Mouse (Mus musculus) midbrain, embryonic 12.5 days (tissue): ENCODE data around the gene Gm11084. TPM values are rescaled to one million over a fixed set of nuclear protein-coding genes. Genes with fewer than 3 reads are reported as not detected.

Experiments
- ATAC-seq: fragments of 200-750 bp; cut with Nextera tagmentation; 2 replicates; pipeline ENCODE4 v1.8.0; 2017; ENCODE audit warnings: low read depth, moderate TSS enrichment, moderate library complexity; ENCODE audit not compliant: low FRiP score
- H3K27ac ChIP-seq: fragments of 300-500 bp; sonication (generic); replicated peaks from 2 replicates; pipeline ENCODE4 v1.5.1; 2016; ENCODE audit warnings: mild to moderate bottlenecking
- H3K27me3 ChIP-seq: fragments of 300-500 bp; sonication (generic); 2 replicates; pipeline ENCODE4 v1.6.1; 2016; ENCODE audit warnings: mild to moderate bottlenecking
- H3K36me3 ChIP-seq: fragments of 300-500 bp; sonication (generic); 2 replicates; pipeline ENCODE4 v1.6.1; 2016
- H3K4me1 ChIP-seq: fragments of 300-500 bp; sonication (generic); 2 replicates; pipeline ENCODE4 v1.6.1; 2016
- H3K4me2 ChIP-seq: fragments of 300-500 bp; sonication (generic); replicated peaks from 2 replicates; pipeline ENCODE4 v1.6.1; 2016; ENCODE audit warnings: mild to moderate bottlenecking, moderate library complexity
- H3K4me3 ChIP-seq: fragments of 300-500 bp; sonication (generic); 2 replicates; pipeline ENCODE4 v1.5.1; 2016; ENCODE audit warnings: mild to moderate bottlenecking
- H3K9ac ChIP-seq: fragments of 300-500 bp; sonication (generic); replicated peaks from 2 replicates; pipeline ENCODE4 v1.6.1; 2016; ENCODE audit warnings: mild to moderate bottlenecking, moderate library complexity
- H3K9me3 ChIP-seq: fragments of 300-500 bp; sonication (generic); 2 replicates; pipeline ENCODE4 v1.6.1; 2016; ENCODE audit warnings: mild to moderate bottlenecking
- WGBS: fragments of 180-500 bp; shearing (Covaris S2); methylation state at CpG from one replicate; pipeline ENCODE4 v1.1.7; 2016; 5-methylcytosine and 5-hydroxymethylcytosine counted together
- polyA plus RNA-seq: library from polyadenylated mRNA; unstranded; fragments of >200 nt; fragmentation: Nextera tagmentation; extraction: Ambion mirVana; gene quantifications from 2 replicates; pipeline ENCODE4 v1.2.1, GENCODE M21; 2016

The Gm11084 gene
- polyA plus RNA-seq, 1 experiment from 2014 or later = not detected

DNA sequence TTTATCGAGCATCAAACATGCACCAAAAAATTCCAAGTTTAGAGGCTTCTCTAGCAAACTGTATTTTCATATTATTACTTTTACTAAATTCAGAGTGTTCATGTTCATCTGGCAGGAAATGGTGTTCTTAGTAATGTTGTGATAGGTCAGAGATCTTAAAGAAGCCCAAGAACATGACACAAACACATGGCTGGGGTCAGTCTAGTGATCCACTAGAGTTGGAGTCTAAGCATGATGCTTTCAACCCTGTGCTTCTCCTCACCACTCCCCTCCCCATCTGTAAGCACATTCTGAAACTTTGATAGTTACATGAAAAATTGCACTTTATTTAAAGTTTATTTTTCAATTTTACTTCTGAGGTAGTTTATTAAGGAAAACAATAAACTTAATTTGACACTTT is 9.2 kb downstream of the Gm11084 start:
- H3K9ac ChIP-seq = 0 out of 2 replicates have a peak overlapping the region, but pooled peaks have one; percentile 24
- 82% methylated on average over 1 of the region's 1 CpGs for WGBS
- H3K27ac ChIP-seq = no peak overlapping the region
- no peak for ATAC-seq
- H3K9me3 ChIP-seq = no peaks in the 10 kb centered on the region
- H3K36me3 ChIP-seq = no peaks in the 10 kb centered on the region
- H3K4me1 ChIP-seq = peaks cover 29% of the 10 kb centered on the region
- peak overlapping the region; percentile 46 for H3K4me2 ChIP-seq
- H3K27me3 ChIP-seq = no peaks in the 10 kb centered on the region
- peak overlapping the region; percentile 23 for H3K4me3 ChIP-seq

DNA sequence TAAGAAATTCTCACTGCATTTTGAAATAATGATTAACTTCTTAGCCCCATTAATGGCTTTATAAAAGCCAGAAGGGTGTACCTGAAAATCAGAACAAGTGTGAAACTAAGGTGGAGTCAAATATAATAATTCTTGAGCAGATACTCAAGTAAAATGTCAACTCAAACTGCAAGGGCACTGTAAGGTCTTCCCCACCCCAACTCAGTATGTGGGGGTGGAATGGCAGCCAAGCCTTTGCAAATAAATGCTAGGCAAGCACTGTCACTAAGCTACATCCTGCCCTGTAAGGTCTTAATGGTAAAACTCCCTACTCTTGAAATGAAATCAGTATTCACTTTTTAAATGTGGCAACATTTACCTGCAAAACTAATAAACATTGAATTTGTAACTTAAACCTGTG is 10.5 kb downstream of the Gm11084 start:
- H3K36me3 ChIP-seq = peaks cover 3% of the 10 kb centered on the region
- ATAC-seq = no peak
- H3K9ac ChIP-seq = no peak overlapping the region
- H3K27me3 ChIP-seq = no peaks in the 10 kb centered on the region
- no peak overlapping the region for H3K4me3 ChIP-seq
- no peaks in the 10 kb centered on the region for H3K9me3 ChIP-seq
- peaks cover 25% of the 10 kb centered on the region for H3K4me1 ChIP-seq
- no peak overlapping the region for H3K27ac ChIP-seq
- H3K4me2 ChIP-seq = peak overlapping the region; percentile 26

DNA sequence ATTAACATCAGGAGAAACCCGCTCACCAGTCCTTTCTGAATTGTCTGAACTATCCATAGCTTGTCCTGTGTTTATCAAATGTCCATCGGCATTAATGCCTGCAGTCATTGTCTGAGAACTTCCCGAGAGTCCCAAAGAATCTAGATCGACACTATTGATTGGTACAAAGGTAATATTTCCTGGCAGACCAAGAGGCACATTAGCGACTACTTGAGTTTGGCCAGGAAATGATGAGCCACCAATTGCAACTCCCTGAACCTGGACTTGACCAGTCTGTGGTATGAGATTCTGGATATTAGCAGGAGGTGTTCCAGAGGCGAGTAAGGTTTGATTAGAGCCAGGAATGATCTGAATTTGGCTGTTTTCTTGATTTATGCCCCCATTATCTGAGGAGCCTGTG is 15.7 kb downstream of the Gm11084 start:
- peaks cover 30% of the 10 kb centered on the region for H3K36me3 ChIP-seq

GRCm38 (mm10) chr2:72970302-72970701 is 16.2 kb downstream of the Gm11084 start:
- 92% methylated on average over 4 of the region's 4 CpGs for WGBS
- peaks cover 30% of the 10 kb centered on the region for H3K36me3 ChIP-seq
- ATAC-seq = no peak

More for the DNA sequence above, 15.7 kb downstream of the Gm11084 start:
- no peaks in the 10 kb centered on the region for H3K9me3 ChIP-seq
- H3K9ac ChIP-seq = no peak overlapping the region
- H3K4me1 ChIP-seq = peaks cover 10% of the 10 kb centered on the region
- H3K27ac ChIP-seq = no peak overlapping the region
- H3K4me3 ChIP-seq = no peak overlapping the region
- ATAC-seq = no peak
- no peaks in the 10 kb centered on the region for H3K27me3 ChIP-seq
- 92% methylated on average over 6 of the region's 6 CpGs for WGBS
- no peak overlapping the region for H3K4me2 ChIP-seq

DNA sequence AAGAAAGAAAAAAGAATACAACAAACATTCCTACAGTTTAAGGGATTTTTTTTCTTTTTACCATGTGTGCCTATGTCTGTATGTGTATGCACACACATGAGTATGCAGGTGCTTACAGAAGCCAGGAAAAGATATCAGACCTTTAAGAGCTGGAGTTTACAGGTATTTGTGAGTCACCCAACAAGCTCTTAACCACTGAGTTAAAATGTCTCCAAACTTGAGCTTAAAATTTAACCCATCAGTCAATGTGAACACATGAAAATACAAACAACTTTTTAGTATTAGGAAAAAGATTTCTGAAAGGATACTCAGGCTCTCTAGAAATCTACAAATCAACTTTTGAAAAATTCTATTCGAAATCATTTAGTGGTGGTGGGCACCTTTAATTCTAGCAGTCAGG is 18.0 kb downstream of the Gm11084 start:
- Histone ChIP-seq H3K4me3 (no peak overlapping the region), H3K4me1 (0 out of 2 replicates have a peak, but pooled peaks cover 3% of the 10 kb centered on the region), H3K27me3 (no peaks in the 10 kb centered on the region), H3K9me3 (no peaks in the 10 kb centered on the region), H3K4me2 (no peak overlapping the region), H3K9ac (no peak overlapping the region), H3K27ac (no peak overlapping the region), H3K36me3 (peaks cover 30% of the 10 kb centered on the region)
- WGBS = 92% methylated on average over 1 of the region's 1 CpGs
- ATAC-seq = no peak

More at GRCm38 (mm10) chr2:72970302-72970701, 16.2 kb downstream of the Gm11084 start:
- Histone ChIP-seq H3K27me3 (no peaks in the 10 kb centered on the region), H3K4me1 (peaks cover 8% of the 10 kb centered on the region; the same call in 1 of the 2 replicates), H3K4me2 (no peak overlapping the region), H3K4me3 (no peak overlapping the region), H3K9ac (no peak overlapping the region), H3K9me3 (no peaks in the 10 kb centered on the region), H3K27ac (no peak overlapping the region)

GRCm38 (mm10) chr2:72965450-72965849 is 21.1 kb downstream of the Gm11084 start:
- 97% methylated on average over 2 of the region's 2 CpGs for WGBS
- Histone ChIP-seq H3K27me3 (no peaks in the 10 kb centered on the region), H3K9ac (no peak overlapping the region), H3K27ac (no peak overlapping the region), H3K4me2 (no peak overlapping the region), H3K36me3 (peaks cover 38% of the 10 kb centered on the region), H3K4me3 (no peak overlapping the region), H3K4me1 (0 out of 2 replicates have a peak, but pooled peaks cover 3% of the 10 kb centered on the region), H3K9me3 (no peaks in the 10 kb centered on the region)
- ATAC-seq = no peak

GRCm38 (mm10) chr2:72956415-72956814 is 30.1 kb downstream of the Gm11084 start:
- ATAC-seq = no peak
- peaks cover 48% of the 10 kb centered on the region for H3K36me3 ChIP-seq
- WGBS = over 99% methylated on average over 3 of the region's 3 CpGs

DNA sequence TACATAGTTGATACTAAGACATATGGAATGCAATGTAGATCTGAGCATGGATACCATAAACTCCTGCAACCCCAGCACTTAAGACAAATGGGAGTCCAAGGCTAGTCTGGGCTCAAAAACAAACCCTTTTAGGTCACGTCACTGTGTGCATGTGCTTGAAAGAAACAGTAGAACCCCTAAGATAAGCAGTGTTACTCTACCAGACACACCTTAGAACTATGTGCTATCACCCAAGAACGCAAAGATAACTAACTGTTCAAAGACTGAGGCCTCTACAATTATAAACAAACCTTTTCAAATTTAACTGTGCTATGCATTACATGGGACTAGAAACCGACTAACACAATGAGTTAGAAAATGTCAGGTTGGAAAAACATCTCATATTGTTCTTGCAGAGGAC is 33.5 kb downstream of the Gm11084 start:
- H3K9ac ChIP-seq = no peak overlapping the region
- no peak overlapping the region for H3K4me3 ChIP-seq
- peaks cover 31% of the 10 kb centered on the region; the same call in 1 of the 2 replicates for H3K36me3 ChIP-seq
- H3K4me1 ChIP-seq = no peaks in the 10 kb centered on the region
- no peak overlapping the region for H3K27ac ChIP-seq
- no peaks in the 10 kb centered on the region for H3K9me3 ChIP-seq
- no peaks in the 10 kb centered on the region for H3K27me3 ChIP-seq
- no peak for ATAC-seq
- WGBS = 97% methylated on average over 3 of the region's 3 CpGs
- H3K4me2 ChIP-seq = no peak overlapping the region

More at GRCm38 (mm10) chr2:72956415-72956814, 30.1 kb downstream of the Gm11084 start:
- Histone ChIP-seq H3K4me2 (no peak overlapping the region), H3K9me3 (no peaks in the 10 kb centered on the region), H3K4me1 (no peaks in the 10 kb centered on the region), H3K27ac (no peak overlapping the region), H3K9ac (no peak overlapping the region), H3K27me3 (no peaks in the 10 kb centered on the region), H3K4me3 (no peak overlapping the region)

GRCm38 (mm10) chr2:72935937-72936336 is 50.6 kb downstream of the Gm11084 start:
- no peaks in the 10 kb centered on the region for H3K27me3 ChIP-seq
- no peak overlapping the region for H3K27ac ChIP-seq
- no peaks in the 10 kb centered on the region for H3K9me3 ChIP-seq
- no peak overlapping the region for H3K4me2 ChIP-seq
- no peaks in the 10 kb centered on the region for H3K4me1 ChIP-seq
- ATAC-seq = no peak
- peaks cover 9% of the 10 kb centered on the region for H3K36me3 ChIP-seq
- no peak overlapping the region for H3K4me3 ChIP-seq
- 7% methylated on average over 1 of the region's 1 CpGs for WGBS
- H3K9ac ChIP-seq = no peak overlapping the region

DNA sequence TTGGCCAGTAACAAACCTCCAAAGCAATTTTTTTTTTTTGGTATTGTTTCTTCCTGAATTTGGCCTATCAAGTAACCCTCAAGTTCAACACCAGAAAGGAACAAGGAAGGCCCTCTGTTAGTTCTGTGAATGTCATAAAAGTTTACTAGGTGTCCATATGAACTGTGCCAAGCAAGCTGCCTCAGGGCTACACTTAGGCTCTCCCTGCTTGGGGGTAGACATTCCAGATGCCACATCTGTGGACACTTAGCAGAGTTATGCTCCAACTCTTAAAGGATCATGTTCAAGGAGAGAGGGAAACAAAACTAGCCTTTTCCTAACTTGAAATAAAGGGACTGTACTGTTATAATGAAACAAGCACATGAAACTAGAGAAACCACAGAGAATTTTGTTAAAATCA is 54.3 kb downstream of the Gm11084 start:
- Histone ChIP-seq H3K4me3 (no peak overlapping the region), H3K4me2 (no peak overlapping the region), H3K36me3 (no peaks in the 10 kb centered on the region; the same call in 1 of the 2 replicates), H3K27me3 (no peaks in the 10 kb centered on the region), H3K9ac (no peak overlapping the region), H3K9me3 (no peaks in the 10 kb centered on the region), H3K27ac (no peak overlapping the region), H3K4me1 (no peaks in the 10 kb centered on the region)
- no peak for ATAC-seq

DNA sequence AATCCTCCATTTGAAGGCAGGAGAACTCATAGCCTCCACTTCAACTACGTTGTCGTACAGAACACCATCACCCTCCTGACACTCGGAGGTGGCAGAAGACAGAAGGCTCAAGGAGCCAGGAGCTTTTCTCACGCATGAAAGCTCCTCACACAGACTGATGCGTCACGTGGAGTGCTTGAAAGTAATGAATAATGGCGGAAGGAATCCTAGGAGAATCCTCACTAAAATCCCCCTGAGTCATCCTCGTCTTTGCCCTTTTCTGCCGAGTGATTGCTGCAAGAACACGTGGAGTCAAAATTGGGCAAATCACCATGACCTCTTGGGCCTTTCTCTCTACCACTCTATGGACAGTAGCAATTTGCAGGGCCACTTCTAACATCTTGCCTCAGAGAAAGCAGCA is 61.5 kb downstream of the Gm11084 start:
- Histone ChIP-seq H3K9me3 (no peaks in the 10 kb centered on the region), H3K4me3 (no peak overlapping the region), H3K4me2 (no peak overlapping the region), H3K4me1 (no peaks in the 10 kb centered on the region), H3K36me3 (no peaks in the 10 kb centered on the region), H3K27me3 (no peaks in the 10 kb centered on the region), H3K27ac (no peak overlapping the region), H3K9ac (no peak overlapping the region)
- no peak for ATAC-seq
- 74% methylated on average over 10 of the region's 10 CpGs for WGBS
